Comparison of ENCODE assay signal across 9 mouse cellular contexts in the genomic region with DNA sequence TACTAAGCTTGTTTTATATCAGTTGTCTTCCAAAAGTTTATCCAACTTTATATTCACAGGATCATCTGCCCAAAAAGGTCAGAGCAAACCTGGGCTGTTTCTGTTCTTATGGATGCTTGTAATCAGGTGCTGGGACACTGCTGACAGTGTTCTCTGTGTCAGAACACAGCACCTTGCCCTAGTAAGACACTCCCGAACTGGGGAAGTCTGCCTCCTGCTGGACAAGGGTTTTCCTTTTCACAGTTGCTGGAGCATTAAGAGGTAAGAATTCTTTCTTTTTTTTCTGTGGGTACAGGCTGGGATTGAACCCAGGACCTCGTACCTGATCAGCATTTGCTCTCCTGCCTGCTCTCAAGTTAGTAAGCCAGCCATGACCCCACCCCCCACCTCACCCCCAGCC.
DNase-seq lines count a peak whose midpoint lies in the region; ATAC-seq and TF ChIP-seq lines count a peak whose summit lies in the region.
"Had no signal": no experiment of that assay in that cellular context is flagged by ENCODE, and none has a peak within 500 bp of the region (broad histone marks: within the 10 kb centered on the region; RNA-seq: fewer than 3 reads in every experiment).

No protein-coding gene starts in this region.

- peak; percentile 13 for TF ChIP-seq RAD21 in CH12.LX (IDR thresholded peaks at IDR 0.05; ENCODE audit: low read depth, low read length)

- no peak for ATAC-seq in heart, embryonic 11.5 days (replicated peaks; ENCODE audit: insufficient number of reproducible peaks, low FRiP score, low TSS enrichment)
- ATAC-seq in lung, postnatal 0 days: 0 out of 2 replicates have a peak, but pooled peaks have one; percentile 25

- no peaks in the 10 kb centered on the region for H3K27me3 ChIP-seq in heart, embryonic 11.5 days (ENCODE audit: control insufficient read depth, insufficient read depth, low read length)
- no peaks in the 10 kb centered on the region for H3K27me3 ChIP-seq in CH12.LX (replicated peaks)
- H3K27me3 ChIP-seq in lung, postnatal 0 days (replicated peaks; ENCODE audit: insufficient read depth, low read length): no peaks in the 10 kb centered on the region
- H3K27me3 ChIP-seq: hindbrain, embryonic 12.5 days had no signal

- H3K4me3 ChIP-seq in heart, embryonic 11.5 days (ENCODE audit: low read depth, low read length): no peak overlapping the region
- H3K4me3 ChIP-seq in CH12.LX (replicated peaks in 1 of 3; ENCODE audit: low read depth in 2 of 3, low read length in 2 of 3, poor library complexity in 1 of 3): no peak overlapping the region
- no peak overlapping the region for H3K4me3 ChIP-seq in lung, postnatal 0 days (ENCODE audit: low read depth, low read length)
- H3K4me3 ChIP-seq: hindbrain, embryonic 12.5 days had no signal

- 57% methylated on average over 2 of the region's 2 CpGs for WGBS in heart, embryonic 11.5 days (ENCODE audit: insufficient replicate concordance)
- 58% methylated on average over 2 of the region's 2 CpGs for WGBS in lung, postnatal 0 days

- no peaks in the 10 kb centered on the region for H3K79me2 ChIP-seq in CH12.LX (replicated peaks; ENCODE audit: control insufficient read depth, extremely low read depth, insufficient read depth, poor library complexity, severe bottlenecking)

- in situ Hi-C loops in CH12.LX (cut with MboI; ENCODE audit: low pct_ligation_motif_present, low pct_unique_long_range_greater_than_20kb, low sequenced_read_pairs): loop anchor here (10.0 kb wide), 2 partner anchors 72 to 112 kb away; a partner anchor contains a TSS

- no peaks in the 10 kb centered on the region for H3K9me3 ChIP-seq in heart, embryonic 11.5 days (replicated peaks; ENCODE audit: control insufficient read depth, low read length)
- H3K9me3 ChIP-seq in CH12.LX (replicated peaks; ENCODE audit: low read length): no peaks in the 10 kb centered on the region
- H3K9me3 ChIP-seq in lung, postnatal 0 days (ENCODE audit: low read length): no peaks in the 10 kb centered on the region
- H3K9me3 ChIP-seq: hindbrain, embryonic 12.5 days had no signal

- H3K4me1 ChIP-seq in heart, embryonic 11.5 days (ENCODE audit: control insufficient read depth, insufficient read depth, low read length): peaks cover 22% of the 10 kb centered on the region
- peaks cover 0 to 31% of the 10 kb centered on the region in 2 experiments; a peak in 2 of 4 replicates for H3K4me1 ChIP-seq in CH12.LX (ENCODE audit: control insufficient read depth in 1 of 2, insufficient read depth in 2 of 2)
- H3K4me1 ChIP-seq in lung, postnatal 0 days (ENCODE audit: insufficient read depth, low read depth, low read length): peaks cover 4% of the 10 kb centered on the region; the same call in 1 of the 2 replicates
- H3K4me1 ChIP-seq: hindbrain, embryonic 12.5 days had no signal

- H3K36me3 ChIP-seq in heart, embryonic 11.5 days (ENCODE audit: control insufficient read depth, insufficient read depth, low read length): peaks cover 5% of the 10 kb centered on the region; the same call in 1 of the 2 replicates
- peaks cover 15 to 86% of the 10 kb centered on the region in 2 experiments for H3K36me3 ChIP-seq in CH12.LX (replicated peaks in 1 of 2; ENCODE audit: control insufficient read depth in 1 of 2, insufficient read depth in 1 of 2, low read length in 1 of 2)
- H3K36me3 ChIP-seq in lung, postnatal 0 days (ENCODE audit: insufficient read depth, low read length): no peaks in the 10 kb centered on the region

- H3K4me2 ChIP-seq in heart, embryonic 11.5 days: peak overlapping the region; percentile 41
- no peak overlapping the region for H3K4me2 ChIP-seq in CH12.LX (ENCODE audit: insufficient read depth, low read depth, poor library complexity, severe bottlenecking)
- no peak overlapping the region for H3K4me2 ChIP-seq in lung, postnatal 0 days (replicated peaks; ENCODE audit: low read depth, low read length)
- H3K4me2 ChIP-seq: hindbrain, embryonic 12.5 days had no signal

- no peak for TF ChIP-seq EP300 in CH12.LX (IDR thresholded peaks at IDR 0.05; ENCODE audit: low read length)
- no peak for TF ChIP-seq EP300 in lung, postnatal 0 days (IDR thresholded peaks at IDR 0.05)

- dilution Hi-C loops in CH12.LX (cut with MboI; ENCODE audit: extremely low pct_ligation_motif_present, extremely low pct_unique_long_range_greater_than_20kb, low sequenced_read_pairs): no loop called here

- peak in 1 of 2 experiments; percentile 51; a peak in 2 of 4 replicates for TF ChIP-seq CTCF in CH12.LX (conservative IDR thresholded peaks at IDR 0.05 in 1 of 2, IDR thresholded peaks at IDR 0.05 in 1 of 2; ENCODE audit: low read depth in 2 of 2, low read length in 2 of 2)
- TF ChIP-seq CTCF in lung, postnatal 0 days (IDR thresholded peaks at IDR 0.05): peak; percentile 59

- H3K9ac ChIP-seq in heart, embryonic 11.5 days (ENCODE audit: low read depth, low read length): no peak overlapping the region
- H3K9ac ChIP-seq in CH12.LX (ENCODE audit: insufficient read depth, low read depth): no peak overlapping the region
- no peak overlapping the region for H3K9ac ChIP-seq in lung, postnatal 0 days (replicated peaks; ENCODE audit: low read depth)
- H3K9ac ChIP-seq: hindbrain, embryonic 12.5 days had no signal

- DNase-seq in heart, adult 9 months (ENCODE audit: low spot score in 2 of 2): no peak
- peak; percentile 36 for DNase-seq in CH12.LX (ENCODE audit: extremely low read depth)
- peak; percentile 50 for DNase-seq in brain, adult 2 months (ENCODE audit: low read depth, low spot score)
- no peak for DNase-seq in lung, postnatal 0 days (ENCODE audit: low spot score)
- no peak for DNase-seq in Muller cell, postnatal 12 days (ENCODE audit: inconsistent ontology term)
- DNase-seq in urinary bladder, adult 18-20 months (ENCODE audit: low spot score in 2 of 2): no peak
- DNase-seq in layer of hippocampus, adult 9-10 months (ENCODE audit: low spot score): no peak

- no peak overlapping the region for H3K27ac ChIP-seq in heart, embryonic 11.5 days (ENCODE audit: low read depth, low read length)
- H3K27ac ChIP-seq in CH12.LX (ENCODE audit: insufficient read depth, low read depth): no peak overlapping the region
- no peak overlapping the region for H3K27ac ChIP-seq in lung, postnatal 0 days (ENCODE audit: low read length)
- H3K27ac ChIP-seq: hindbrain, embryonic 12.5 days had no signal

- TF ChIP-seq POLR2A in CH12.LX (IDR thresholded peaks at IDR 0.05; ENCODE audit: low read depth, low read length): no peak

TF ChIP-seq in CH12.LX, 34 proteins besides CTCF, POLR2A, EP300 and RAD21:
- TF ChIP-seq USF1 (IDR thresholded peaks at IDR 0.05; ENCODE audit: low read depth, low read length) (no peak), SMC3 (IDR thresholded peaks at IDR 0.05; ENCODE audit: low read depth, low read length) (peak; percentile 46)

Comparison
In these comparisons a context has a peak if more than half of its experiments do, and no peak if none do; other contexts are left out.
1. DNase-seq: peak in CH12.LX (single experiment) and brain, adult 2 months (single experiment); none in heart, adult 9 months (0 of 2), lung, postnatal 0 days (single experiment), Muller cell, postnatal 12 days (single experiment), urinary bladder, adult 18-20 months (0 of 2) and layer of hippocampus, adult 9-10 months (single experiment).